Mouse (Mus musculus): ENCODE results near the gene Dffb.

- TF ChIP-seq CTCF (conservative IDR thresholded peaks at IDR 0.05; ENCODE audit: low read length) = no peak
- TF ChIP-seq NANOG (IDR thresholded peaks at IDR 0.05; ENCODE audit: borderline replicate concordance, low read length) = no peak
Observed at GRCm38 (mm10) chr4:154010907-154011645, 36.1 kb upstream of the Dffb start.

All from E14TG2a.4 (cell line).